Mouse (Mus musculus): ENCODE measurements around the gene Kif26b. TPM values are rescaled to one million over a fixed set of nuclear protein-coding genes. Genes with fewer than 3 reads are reported as not detected.

The Kif26b gene
- polyA plus RNA-seq, 1 experiment from 2014 or later = 2.7 TPM

GRCm38 (mm10) chr1:178762125-178762741, 233.3 kb downstream of the Kif26b start:
- Histone ChIP-seq H3K4me3 (ENCODE audit: low read depth, low read length) (no peak overlapping the region), H3K27me3 (replicated peaks; ENCODE audit: control insufficient read depth, insufficient read depth, low read length) (no peaks in the 10 kb centered on the region), H3K9me3 (ENCODE audit: control insufficient read depth, low read length) (no peaks in the 10 kb centered on the region), H3K9ac (ENCODE audit: low read depth, low read length) (no peak overlapping the region), H3K4me1 (replicated peaks; ENCODE audit: control insufficient read depth, insufficient read depth, low read length) (no peaks in the 10 kb centered on the region), H3K36me3 (ENCODE audit: control insufficient read depth, insufficient read depth, low read length) (no peaks in the 10 kb centered on the region), H3K4me2 (no peak overlapping the region), H3K27ac (ENCODE audit: low read depth, low read length) (no peak overlapping the region)
- no peak for ATAC-seq (replicated peaks; ENCODE audit: low FRiP score)
- DNase-seq (ENCODE audit: low spot score) = no peak
- 76% methylated on average over 3 of the region's 3 CpGs for WGBS

DNA sequence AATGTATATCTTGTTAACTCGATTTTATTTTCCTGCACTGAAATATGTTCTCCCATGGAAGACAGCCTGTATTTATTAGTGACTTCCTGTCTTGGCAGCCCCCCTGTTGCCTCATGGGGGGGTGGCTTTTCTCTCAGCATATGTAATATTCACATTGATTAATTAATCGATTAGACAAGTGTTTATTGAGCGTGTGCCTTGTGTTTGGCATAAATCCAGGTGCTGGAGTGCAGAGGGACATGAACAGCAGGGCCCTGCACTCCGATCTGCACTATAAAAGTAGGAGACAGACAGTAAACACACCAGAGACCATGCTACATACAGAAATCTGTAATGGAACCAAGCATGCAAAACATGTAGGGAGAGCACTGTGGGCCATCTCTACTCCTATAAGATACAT, 236.0 kb downstream of the Kif26b start:
- H3K36me3 ChIP-seq (ENCODE audit: control insufficient read depth, insufficient read depth, low read length) = no peaks in the 10 kb centered on the region
- H3K9ac ChIP-seq (ENCODE audit: low read depth, low read length) = no peak overlapping the region
- no peaks in the 10 kb centered on the region; the same call in 1 of the 2 replicates for H3K4me1 ChIP-seq (replicated peaks; ENCODE audit: control insufficient read depth, insufficient read depth, low read length)
- H3K27me3 ChIP-seq (replicated peaks; ENCODE audit: control insufficient read depth, insufficient read depth, low read length) = no peaks in the 10 kb centered on the region
- 66% methylated on average over 4 of the region's 4 CpGs for WGBS
- DNase-seq (ENCODE audit: low spot score) (no peak), ATAC-seq (replicated peaks; ENCODE audit: low FRiP score) (no peak)
- H3K4me3 ChIP-seq (ENCODE audit: low read depth, low read length) = no peak overlapping the region
- no peak overlapping the region for H3K4me2 ChIP-seq
- no peaks in the 10 kb centered on the region for H3K9me3 ChIP-seq (ENCODE audit: control insufficient read depth, low read length)
- H3K27ac ChIP-seq (ENCODE audit: low read depth, low read length) = no peak overlapping the region

- H3K36me3 ChIP-seq (ENCODE audit: control insufficient read depth, insufficient read depth, low read length) = no peaks in the 10 kb centered on the region
- no peaks in the 10 kb centered on the region for H3K27me3 ChIP-seq (replicated peaks; ENCODE audit: control insufficient read depth, insufficient read depth, low read length)
- no peak overlapping the region for H3K4me3 ChIP-seq (ENCODE audit: low read depth, low read length)
- WGBS = 80% methylated on average over 2 of the region's 2 CpGs
- DNase-seq (ENCODE audit: low spot score) (no peak), ATAC-seq (replicated peaks; ENCODE audit: low FRiP score) (no peak)
- no peaks in the 10 kb centered on the region; the same call in 1 of the 2 replicates for H3K4me1 ChIP-seq (replicated peaks; ENCODE audit: control insufficient read depth, insufficient read depth, low read length)
- no peak overlapping the region for H3K27ac ChIP-seq (ENCODE audit: low read depth, low read length)
- H3K9me3 ChIP-seq (ENCODE audit: control insufficient read depth, low read length) = no peaks in the 10 kb centered on the region
- H3K9ac ChIP-seq (ENCODE audit: low read depth, low read length) = no peak overlapping the region
- no peak overlapping the region for H3K4me2 ChIP-seq
Observed at GRCm38 (mm10) chr1:178765650-178766049, 236.7 kb downstream of the Kif26b start.

DNA sequence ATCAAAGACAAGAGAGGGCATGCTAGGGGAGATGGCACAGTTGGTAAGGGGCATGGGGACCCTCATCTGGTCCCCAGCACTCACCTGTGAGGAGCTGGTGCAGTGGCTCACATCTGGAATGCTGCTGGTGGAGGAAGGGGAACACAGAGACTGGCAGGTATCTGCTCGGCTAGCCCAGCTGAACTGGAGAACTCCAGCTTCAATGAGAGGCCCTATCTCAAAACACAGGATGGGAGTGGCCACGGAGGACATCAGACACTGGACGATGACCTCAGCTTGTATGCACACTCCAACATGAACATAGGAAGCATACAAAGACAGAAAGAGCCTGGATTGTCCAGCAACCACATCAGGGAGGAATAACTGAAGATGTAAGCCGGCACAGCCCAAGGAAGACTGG, 240.1 kb downstream of the Kif26b start:
- H3K4me1 ChIP-seq (replicated peaks; ENCODE audit: control insufficient read depth, insufficient read depth, low read length) = no peaks in the 10 kb centered on the region; the same call in 1 of the 2 replicates
- H3K9me3 ChIP-seq (ENCODE audit: control insufficient read depth, low read length) = no peaks in the 10 kb centered on the region
- H3K27ac ChIP-seq (ENCODE audit: low read depth, low read length) = no peak overlapping the region
- no peaks in the 10 kb centered on the region for H3K27me3 ChIP-seq (replicated peaks; ENCODE audit: control insufficient read depth, insufficient read depth, low read length)
- no peak for ATAC-seq (replicated peaks; ENCODE audit: low FRiP score)
- no peak for DNase-seq (ENCODE audit: low spot score)
- H3K36me3 ChIP-seq (ENCODE audit: control insufficient read depth, insufficient read depth, low read length) = no peaks in the 10 kb centered on the region
- WGBS = 65% methylated on average over 4 of the region's 4 CpGs
- no peak overlapping the region for H3K9ac ChIP-seq (ENCODE audit: low read depth, low read length)
- H3K4me2 ChIP-seq = no peak overlapping the region
- H3K4me3 ChIP-seq (ENCODE audit: low read depth, low read length) = no peak overlapping the region

- Histone ChIP-seq H3K9me3 (ENCODE audit: control insufficient read depth, low read length) (no peaks in the 10 kb centered on the region), H3K27me3 (replicated peaks; ENCODE audit: control insufficient read depth, insufficient read depth, low read length) (no peaks in the 10 kb centered on the region), H3K4me2 (no peak overlapping the region), H3K36me3 (ENCODE audit: control insufficient read depth, insufficient read depth, low read length) (no peaks in the 10 kb centered on the region), H3K27ac (ENCODE audit: low read depth, low read length) (no peak overlapping the region), H3K4me3 (ENCODE audit: low read depth, low read length) (no peak overlapping the region), H3K4me1 (replicated peaks; ENCODE audit: control insufficient read depth, insufficient read depth, low read length) (no peaks in the 10 kb centered on the region; the same call in 1 of the 2 replicates), H3K9ac (ENCODE audit: low read depth, low read length) (no peak overlapping the region)
- ATAC-seq (replicated peaks; ENCODE audit: low FRiP score) (no peak), DNase-seq (ENCODE audit: low spot score) (no peak)
- 58% methylated on average over 6 of the region's 6 CpGs for WGBS
Observed at GRCm38 (mm10) chr1:178769988-178770387, 241.1 kb downstream of the Kif26b start.

GRCm38 (mm10) chr1:178770626-178771362, 241.9 kb downstream of the Kif26b start:
- no peaks in the 10 kb centered on the region for H3K36me3 ChIP-seq (ENCODE audit: control insufficient read depth, insufficient read depth, low read length)
- no peak for ATAC-seq (replicated peaks; ENCODE audit: low FRiP score)
- no peak overlapping the region for H3K9ac ChIP-seq (ENCODE audit: low read depth, low read length)
- no peaks in the 10 kb centered on the region for H3K27me3 ChIP-seq (replicated peaks; ENCODE audit: control insufficient read depth, insufficient read depth, low read length)
- H3K4me2 ChIP-seq = no peak overlapping the region
- no peak overlapping the region for H3K27ac ChIP-seq (ENCODE audit: low read depth, low read length)
- WGBS = 55% methylated on average over 6 of the region's 7 CpGs
- H3K4me1 ChIP-seq (replicated peaks; ENCODE audit: control insufficient read depth, insufficient read depth, low read length) = no peaks in the 10 kb centered on the region; the same call in 1 of the 2 replicates
- no peak overlapping the region for H3K4me3 ChIP-seq (ENCODE audit: low read depth, low read length)
- DNase-seq (ENCODE audit: low spot score) = no peak
- no peaks in the 10 kb centered on the region for H3K9me3 ChIP-seq (ENCODE audit: control insufficient read depth, low read length)

GRCm38 (mm10) chr1:178779742-178780141, 250.8 kb downstream of the Kif26b start:
- peak; percentile 61 for ATAC-seq (replicated peaks; ENCODE audit: low FRiP score)

DNA sequence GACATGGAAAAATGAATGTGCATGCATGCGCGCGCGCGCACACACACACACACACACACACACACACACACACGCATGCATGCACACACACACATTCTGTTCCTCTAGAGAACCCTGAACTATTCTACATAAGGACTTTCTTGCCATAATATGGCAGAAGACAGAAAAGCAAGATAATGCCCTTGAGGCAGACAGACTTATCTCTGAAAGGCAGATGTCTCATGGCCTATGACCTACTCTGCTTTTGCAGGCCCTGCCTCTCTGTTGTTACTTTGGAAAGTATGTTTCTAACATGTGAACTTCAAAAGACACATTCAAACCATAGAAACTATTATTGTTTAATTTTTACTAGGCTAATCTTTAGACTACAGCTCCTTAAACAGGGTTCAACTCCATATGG, 255.1 kb downstream of the Kif26b start:
- Histone ChIP-seq H3K4me2 (no peak overlapping the region), H3K27me3 (replicated peaks; ENCODE audit: control insufficient read depth, insufficient read depth, low read length) (no peaks in the 10 kb centered on the region), H3K4me3 (ENCODE audit: low read depth, low read length) (no peak overlapping the region), H3K4me1 (replicated peaks; ENCODE audit: control insufficient read depth, insufficient read depth, low read length) (peaks cover 6% of the 10 kb centered on the region; the same call in 1 of the 2 replicates), H3K9ac (ENCODE audit: low read depth, low read length) (no peak overlapping the region), H3K27ac (ENCODE audit: low read depth, low read length) (no peak overlapping the region), H3K36me3 (ENCODE audit: control insufficient read depth, insufficient read depth, low read length) (no peaks in the 10 kb centered on the region), H3K9me3 (ENCODE audit: control insufficient read depth, low read length) (no peaks in the 10 kb centered on the region)
- DNase-seq (ENCODE audit: low spot score) = no peak
- 96% methylated on average over 6 of the region's 6 CpGs for WGBS
- ATAC-seq (replicated peaks; ENCODE audit: low FRiP score) = peak; percentile 90

More at GRCm38 (mm10) chr1:178779742-178780141, 250.8 kb downstream of the Kif26b start:
- 36% methylated on average over 2 of the region's 2 CpGs for WGBS
- Histone ChIP-seq H3K36me3 (ENCODE audit: control insufficient read depth, insufficient read depth, low read length) (no peaks in the 10 kb centered on the region), H3K9me3 (ENCODE audit: control insufficient read depth, low read length) (no peaks in the 10 kb centered on the region), H3K4me3 (ENCODE audit: low read depth, low read length) (no peak overlapping the region), H3K9ac (ENCODE audit: low read depth, low read length) (no peak overlapping the region), H3K27ac (ENCODE audit: low read depth, low read length) (no peak overlapping the region), H3K4me1 (replicated peaks; ENCODE audit: control insufficient read depth, insufficient read depth, low read length) (peaks cover 6% of the 10 kb centered on the region; the same call in 1 of the 2 replicates), H3K4me2 (no peak overlapping the region), H3K27me3 (replicated peaks; ENCODE audit: control insufficient read depth, insufficient read depth, low read length) (no peaks in the 10 kb centered on the region)
- DNase-seq (ENCODE audit: low spot score) = no peak

- no peak overlapping the region for H3K27ac ChIP-seq (ENCODE audit: low read depth, low read length)
- DNase-seq (ENCODE audit: low spot score) (no peak), ATAC-seq (replicated peaks; ENCODE audit: low FRiP score) (no peak)
- no peaks in the 10 kb centered on the region for H3K9me3 ChIP-seq (ENCODE audit: control insufficient read depth, low read length)
- WGBS = 45% methylated on average over 1 of the region's 1 CpGs
- no peak overlapping the region for H3K9ac ChIP-seq (ENCODE audit: low read depth, low read length)
- no peaks in the 10 kb centered on the region for H3K27me3 ChIP-seq (replicated peaks; ENCODE audit: control insufficient read depth, insufficient read depth, low read length)
- no peak overlapping the region for H3K4me3 ChIP-seq (ENCODE audit: low read depth, low read length)
- H3K4me1 ChIP-seq (replicated peaks; ENCODE audit: control insufficient read depth, insufficient read depth, low read length) = no peaks in the 10 kb centered on the region
- H3K4me2 ChIP-seq = no peak overlapping the region
- no peaks in the 10 kb centered on the region for H3K36me3 ChIP-seq (ENCODE audit: control insufficient read depth, insufficient read depth, low read length)
Observed at GRCm38 (mm10) chr1:178791266-178791665, 262.3 kb downstream of the Kif26b start.

Data from liver, embryonic 11.5 days (tissue).